Mouse (Mus musculus): ENCODE data around the gene Cnn1. TPM values are rescaled to one million over a fixed set of nuclear protein-coding genes. Genes with fewer than 3 reads are reported as not detected.
A peak's percentile ranks its signal among the peaks of the same experiment; 100 is the strongest.

Cnn1 gene
- 1 to 10 TPM in 3 of 4 experiments, under 1 TPM in 1; 0.89 to 2.8 (median 1.2) TPM for total RNA-seq (2022)

- no peak for DNase-seq
Observed at GRCm38 (mm10) chr9:22098993-22099696, at the start of gene Cnn1. Cnn1 (plus strand) TSS chr9:22099216.

- no peak for DNase-seq
Observed at GRCm38 (mm10) chr9:22049315-22049714, 49.7 kb upstream of the Cnn1 start.

GRCm38 (mm10) chr9:22049721-22050270 lies 49.2 kb upstream of the Cnn1 start:
- no peak for DNase-seq

- DNase-seq, result peak; percentile 40
Observed at GRCm38 (mm10) chr9:22050351-22050889, 48.6 kb upstream of the Cnn1 start.

- no peak for DNase-seq
Observed at GRCm38 (mm10) chr9:22051161-22051957, 47.7 kb upstream of the Cnn1 start.

GRCm38 (mm10) chr9:22051958-22052254 lies 47.1 kb upstream of the Cnn1 start, which contains the start of gene Elavl3:
Elavl3 (minus strand) TSS chr9:22052023.
- no peak for DNase-seq

GRCm38 (mm10) chr9:22053657-22054056 lies 45.4 kb upstream of the Cnn1 start:
- DNase-seq, result no peak

GRCm38 (mm10) chr9:22054411-22055076 lies 44.5 kb upstream of the Cnn1 start:
- peak; percentile 73 for DNase-seq

- no peak for DNase-seq
Observed at GRCm38 (mm10) chr9:22055713-22056112, 43.3 kb upstream of the Cnn1 start.

GRCm38 (mm10) chr9:22056303-22056910 lies 42.6 kb upstream of the Cnn1 start:
- no peak for DNase-seq

- no peak for DNase-seq
Observed at GRCm38 (mm10) chr9:22057031-22057517, 41.9 kb upstream of the Cnn1 start.

- no peak for DNase-seq
Observed at GRCm38 (mm10) chr9:22058011-22058424, 41.0 kb upstream of the Cnn1 start.

- no peak for DNase-seq
Observed at GRCm38 (mm10) chr9:22061339-22061738, 37.7 kb upstream of the Cnn1 start.

GRCm38 (mm10) chr9:22064341-22064740 lies 34.7 kb upstream of the Cnn1 start:
- DNase-seq, result no peak

GRCm38 (mm10) chr9:22065642-22066041 lies 33.4 kb upstream of the Cnn1 start:
- no peak for DNase-seq

GRCm38 (mm10) chr9:22066433-22066832 lies 32.6 kb upstream of the Cnn1 start:
- DNase-seq, result no peak

- no peak for DNase-seq
Observed at GRCm38 (mm10) chr9:22067195-22067594, 31.8 kb upstream of the Cnn1 start.

GRCm38 (mm10) chr9:22069881-22070553 lies 29.0 kb upstream of the Cnn1 start:
- no peak for DNase-seq

- peak; percentile 95 for DNase-seq
Observed at GRCm38 (mm10) chr9:22070791-22071573, 28.0 kb upstream of the Cnn1 start, which contains the start of the genes Gm49318 and Zfp653. Gm49318 (minus strand) TSS chr9:22071259. Zfp653 (minus strand) TSS chr9:22071376.

GRCm38 (mm10) chr9:22072276-22072675 lies 26.7 kb upstream of the Cnn1 start:
- no peak for DNase-seq

Data from adrenal gland, adult 8-10 months (tissue).